Mouse (Mus musculus) lung, postnatal 0 days (tissue): ENCODE measurements around the gene Kmt5b.

ENCODE experiments used
- CTCF ChIP-seq: IDR thresholded peaks from 2 replicates; pipeline ENCODE4 v1.5.1; 2016; ENCODE audit warnings: antibody characterized with exemption, mild to moderate bottlenecking
- EP300 ChIP-seq: IDR thresholded peaks from 2 replicates; pipeline ENCODE4 v1.6.1; 2016; ENCODE audit warnings: antibody characterized with exemption, mild to moderate bottlenecking, control low read depth

DNA sequence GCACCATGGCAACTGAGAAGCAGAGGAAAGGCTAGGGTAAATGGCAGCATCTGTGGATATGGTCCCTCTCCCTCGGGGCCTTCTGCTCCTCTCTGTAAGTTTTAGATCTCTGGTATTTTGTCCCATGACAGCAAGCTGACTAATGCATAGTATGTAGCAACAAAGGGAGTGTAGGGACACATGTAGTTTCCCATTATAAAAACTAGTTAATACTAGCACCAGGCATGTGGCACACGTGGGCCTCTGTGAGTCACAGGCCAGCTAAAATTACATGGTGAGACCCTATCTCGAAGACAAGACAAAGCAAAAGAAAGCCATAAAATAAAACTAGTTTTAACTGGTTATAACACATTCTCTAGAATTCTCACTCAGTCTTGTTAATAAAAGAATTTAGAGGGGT lies 71.7 kb downstream of the Kmt5b start:
- TF ChIP-seq CTCF (no peak), EP300 (no peak)
